In the genomic region with DNA sequence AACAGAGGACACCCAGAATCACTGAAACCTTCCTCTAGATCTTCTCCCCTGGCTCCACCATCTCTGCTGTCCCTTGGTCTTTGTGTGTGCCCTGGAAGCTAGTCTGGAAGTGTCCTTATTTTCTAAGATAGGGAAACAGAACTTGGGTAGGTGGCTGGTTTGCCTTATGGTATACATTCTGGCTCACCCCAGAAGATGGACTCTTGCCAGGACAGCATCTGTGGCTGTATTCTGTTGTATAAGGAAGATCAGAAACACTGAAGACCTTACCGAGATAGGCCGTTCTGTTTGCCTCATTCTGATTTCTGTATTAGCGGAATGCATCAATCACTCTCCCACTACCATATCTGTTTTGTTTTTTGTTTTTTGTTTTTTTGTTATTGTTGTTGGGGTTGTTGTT, we compare ENCODE assay signal across 21 mouse cellular contexts. TPM values are rescaled to one million over a fixed set of nuclear protein-coding genes. Genes with fewer than 3 reads are reported as not detected.
DNase-seq lines count a peak whose midpoint lies in the region; ATAC-seq and TF ChIP-seq lines count a peak whose summit lies in the region.
"Had no signal": no experiment of that assay in that cellular context is flagged by ENCODE, and none has a peak within 500 bp of the region (broad histone marks: within the 10 kb centered on the region; RNA-seq: fewer than 3 reads in every experiment).

No protein-coding gene starts in this region.

- TF ChIP-seq EP300 in lung, postnatal 0 days (IDR thresholded peaks at IDR 0.05): no peak

- ATAC-seq in frontal cortex, adult (ENCODE audit: low TSS enrichment): peak; percentile 50; the same call in 1 of the 2 replicates
- ATAC-seq in lung, embryonic 14.5 days (ENCODE audit: insufficient read depth): no peak
- no peak for ATAC-seq in lung, postnatal 0 days
- no peak for ATAC-seq in kidney, embryonic 16.5 days (ENCODE audit: low FRiP score, low TSS enrichment)
- ATAC-seq: CD4-positive, CD25-positive, alpha-beta regulatory T cell, adult 4 months; forebrain, embryonic 15.5 days; hindbrain, embryonic 16.5 days had no signal

- H3K9ac ChIP-seq in lung, embryonic 14.5 days: no peak overlapping the region
- no peak overlapping the region for H3K9ac ChIP-seq in lung, postnatal 0 days (replicated peaks; ENCODE audit: low read depth)
- no peak overlapping the region for H3K9ac ChIP-seq in kidney, embryonic 16.5 days (replicated peaks; ENCODE audit: low read length)
- H3K9ac ChIP-seq: forebrain, embryonic 15.5 days; heart, embryonic 12.5 days; hindbrain, embryonic 12.5 days had no signal

- no peak for TF ChIP-seq CTCF in lung, embryonic 14.5 days (IDR thresholded peaks at IDR 0.05; ENCODE audit: low read depth)
- TF ChIP-seq CTCF in lung, postnatal 0 days (IDR thresholded peaks at IDR 0.05): no peak

- peaks cover 4% of the 10 kb centered on the region; the same call in 1 of the 2 replicates for H3K36me3 ChIP-seq in lung, embryonic 14.5 days (ENCODE audit: insufficient read depth)
- H3K36me3 ChIP-seq in lung, postnatal 0 days (ENCODE audit: insufficient read depth, low read length): no peaks in the 10 kb centered on the region
- H3K36me3 ChIP-seq in kidney, embryonic 16.5 days (ENCODE audit: insufficient read depth, low read length): peaks cover 17% of the 10 kb centered on the region; the same call in 1 of the 2 replicates

- WGBS in lung, embryonic 14.5 days: 63% methylated on average over 3 of the region's 3 CpGs
- WGBS in lung, postnatal 0 days: 75% methylated on average over 3 of the region's 3 CpGs
- 90% methylated on average over 3 of the region's 3 CpGs for WGBS in kidney, embryonic 16.5 days

- H3K27ac ChIP-seq in lung, embryonic 14.5 days (ENCODE audit: low read depth): no peak overlapping the region
- H3K27ac ChIP-seq in lung, postnatal 0 days (ENCODE audit: low read length): no peak overlapping the region
- no peak overlapping the region for H3K27ac ChIP-seq in kidney, embryonic 16.5 days (ENCODE audit: low read length)
- H3K27ac ChIP-seq: embryonic facial prominence, embryonic 10.5 days; forebrain, embryonic 15.5 days; hindbrain, embryonic 12.5 days had no signal

- H3K27me3 ChIP-seq in lung, embryonic 14.5 days (ENCODE audit: insufficient read depth, low read length): peaks cover 1% of the 10 kb centered on the region; the same call in 1 of the 2 replicates
- H3K27me3 ChIP-seq in lung, postnatal 0 days (replicated peaks; ENCODE audit: insufficient read depth, low read length): no peaks in the 10 kb centered on the region
- no peaks in the 10 kb centered on the region for H3K27me3 ChIP-seq in kidney, embryonic 16.5 days (ENCODE audit: insufficient read depth, low read length)

- H3K4me1 ChIP-seq in lung, embryonic 14.5 days (ENCODE audit: insufficient read depth): no peaks in the 10 kb centered on the region
- H3K4me1 ChIP-seq in lung, postnatal 0 days (ENCODE audit: insufficient read depth, low read depth, low read length): no peaks in the 10 kb centered on the region
- no peaks in the 10 kb centered on the region for H3K4me1 ChIP-seq in kidney, embryonic 16.5 days (ENCODE audit: insufficient read depth, low read length)
- H3K4me1 ChIP-seq: embryonic facial prominence, embryonic 10.5 days; forebrain, embryonic 15.5 days; heart, embryonic 12.5 days; hindbrain, embryonic 12.5 days had no signal

- no peak overlapping the region for H3K4me3 ChIP-seq in lung, embryonic 14.5 days (ENCODE audit: low read depth, low read length)
- no peak overlapping the region for H3K4me3 ChIP-seq in lung, postnatal 0 days (ENCODE audit: low read depth, low read length)
- H3K4me3 ChIP-seq in kidney, embryonic 16.5 days (ENCODE audit: low read length): no peak overlapping the region
- H3K4me3 ChIP-seq: embryonic facial prominence, embryonic 10.5 days; forebrain, embryonic 15.5 days; heart, embryonic 12.5 days; hindbrain, embryonic 12.5 days had no signal

- H3K9me3 ChIP-seq in lung, embryonic 14.5 days (ENCODE audit: low read depth, low read length): no peaks in the 10 kb centered on the region
- no peaks in the 10 kb centered on the region for H3K9me3 ChIP-seq in lung, postnatal 0 days (ENCODE audit: low read length)
- no peaks in the 10 kb centered on the region for H3K9me3 ChIP-seq in kidney, embryonic 16.5 days (ENCODE audit: low read length)
- H3K9me3 ChIP-seq: embryonic facial prominence, embryonic 10.5 days; forebrain, embryonic 15.5 days; G1E; heart, embryonic 12.5 days; hindbrain, embryonic 12.5 days had no signal

- peak; percentile 15 to 28 for DNase-seq in cerebellum, adult 18-20 months
- DNase-seq in cerebellum, adult 9-10 months: no peak
- no peak for DNase-seq in frontal cortex, adult 2 months (ENCODE audit: extremely low spot score in 1 of 2, low spot score in 1 of 2)
- peak; percentile 67 for DNase-seq in lung, embryonic 14.5 days
- DNase-seq in lung, postnatal 0 days (ENCODE audit: low spot score): no peak
- DNase-seq: adrenal gland, adult 8-10 months; adrenal gland, postnatal 36 days; B cell, adult 2 months; cerebellum, adult 8-10 months; gastrocnemius, postnatal 14 days; heart, postnatal 36 days; kidney, adult 11 months had no signal

- H3K4me2 ChIP-seq in lung, embryonic 14.5 days: no peak overlapping the region
- H3K4me2 ChIP-seq in lung, postnatal 0 days (replicated peaks; ENCODE audit: low read depth, low read length): no peak overlapping the region
- H3K4me2 ChIP-seq in kidney, embryonic 16.5 days (replicated peaks; ENCODE audit: low read depth, low read length): no peak overlapping the region
- H3K4me2 ChIP-seq: forebrain, embryonic 15.5 days; heart, embryonic 12.5 days; hindbrain, embryonic 12.5 days had no signal

RNA-seq across cellular contexts. Expression of a gene that starts 6.2 kb away (rescaled TPM):
- polyA plus RNA-seq in frontal cortex, adult 2 months (2012; rRNA removed): 16.4 and 24.0 TPM in 2 replicates
- 0.33 and 0.84 TPM in 2 replicates for polyA plus RNA-seq in lung, embryonic 14.5 days (2014; fragmentation: Nextera tagmentation; extraction: Ambion mirVana)
- polyA plus RNA-seq in lung, postnatal 0 days (2015; fragmentation: Nextera tagmentation; extraction: Ambion mirVana): 0.47 and 0.60 TPM in 2 replicates
- 1.5 and 1.7 TPM in 2 replicates for polyA plus RNA-seq in kidney, embryonic 16.5 days (2015; fragmentation: Nextera tagmentation; extraction: Ambion mirVana)

Comparison
In these comparisons a context has a peak if more than half of its experiments do, and no peak if none do; other contexts are left out.
1. DNase-seq: peak in cerebellum, adult 18-20 months (2 of 2) and lung, embryonic 14.5 days (single experiment); none in cerebellum, adult 9-10 months (single experiment), frontal cortex, adult 2 months (0 of 2) and lung, postnatal 0 days (single experiment).